Mouse (Mus musculus): ENCODE measurements at regions not wholly inside any gene's neighbourhood (a gene's known extent, or its start where the extent isn't known, plus 50 kb on each side); places are given as distances from the start of the nearest gene placed in this dataset.
"Not testable (repeated sequence)": the region's sequence is repeated elsewhere in the genome, so short reads cannot be mapped to it uniquely, and the experiment has no call there.

- no peak for DNase-seq (ENCODE audit: low read depth, low spot score)
Measured at GRCm38 (mm10) chr1:83970641-83971285, 393.2 kb downstream of the Pid1 start.

DNA sequence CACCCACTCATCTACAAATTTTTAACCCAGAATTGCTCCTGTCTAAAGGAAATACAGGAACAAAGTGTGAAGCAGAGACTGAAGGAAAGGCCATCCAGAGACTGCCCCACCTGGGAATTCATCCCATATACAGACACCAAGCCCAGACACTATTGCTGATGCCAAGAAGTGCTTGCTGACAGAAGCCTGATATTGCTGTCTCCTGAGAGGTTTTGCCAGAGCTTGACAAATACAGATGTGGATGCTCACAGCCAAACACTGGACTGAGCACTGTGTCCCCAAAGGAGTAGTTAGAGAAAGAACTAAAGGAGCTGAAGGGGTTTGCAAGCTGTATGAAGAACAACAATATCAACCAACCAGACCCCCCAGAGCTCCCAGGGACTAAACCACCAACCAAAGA is 399.3 kb downstream of the Pid1 start:
- DNase-seq (ENCODE audit: low read depth, low spot score): not testable (repeated sequence)

GRCm38 (mm10) chr1:83961761-83962160 is 402.2 kb downstream of the Pid1 start:
- no peak for DNase-seq (ENCODE audit: low read depth, low spot score)

- no peak for DNase-seq (ENCODE audit: low read depth, low spot score)
Measured at GRCm38 (mm10) chr1:83959756-83960155, 404.2 kb downstream of the Pid1 start.

DNA sequence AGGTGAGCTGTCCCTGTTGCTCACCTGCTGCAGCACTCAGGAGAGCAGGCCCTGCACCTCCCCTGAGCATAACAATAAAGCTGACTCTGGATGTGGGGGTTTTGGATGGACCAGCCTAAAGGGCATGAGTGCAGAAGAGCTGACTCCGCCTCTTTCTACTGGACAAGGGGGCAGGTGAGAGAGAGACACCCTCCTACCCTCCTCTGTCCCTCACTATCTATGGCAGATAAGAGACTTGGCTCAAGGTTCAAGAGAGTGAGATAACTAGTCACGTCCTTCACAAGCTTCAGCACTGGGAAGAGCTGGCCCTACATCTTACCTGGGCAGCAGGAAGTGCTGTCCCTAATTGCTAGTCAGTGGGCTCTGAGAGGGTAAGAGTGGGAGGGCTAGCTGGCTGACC is 441.1 kb downstream of the Pid1 start:
- no peak for DNase-seq (ENCODE audit: low read depth, low spot score)

- no peak for DNase-seq (ENCODE audit: low read depth, low spot score)
Measured at GRCm38 (mm10) chr1:83915454-83915853, 448.5 kb downstream of the Pid1 start.

DNA sequence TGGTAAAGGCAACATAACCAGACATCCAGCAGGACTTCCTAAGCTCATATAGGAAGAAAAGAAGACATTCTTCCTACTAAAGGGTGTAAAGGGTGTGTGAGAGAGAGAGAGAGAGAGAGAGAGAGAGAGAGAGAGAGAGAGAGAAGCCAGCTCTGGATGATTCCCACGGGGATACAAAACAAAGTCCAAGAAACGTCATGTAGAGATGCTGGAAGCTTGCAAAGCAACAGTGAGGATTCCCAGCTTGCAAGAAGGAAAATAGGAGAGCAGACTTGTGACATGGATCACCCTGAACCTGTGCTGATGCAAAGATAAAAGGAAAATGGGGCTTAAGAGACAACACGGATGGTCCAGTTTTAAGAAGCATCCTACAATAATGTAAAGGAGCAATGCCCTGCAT is 456.6 kb downstream of the Pid1 start:
- DNase-seq (ENCODE audit: low read depth, low spot score): no peak

- DNase-seq (ENCODE audit: low read depth, low spot score): no peak
Measured at GRCm38 (mm10) chr1:83906906-83907305, 457.1 kb downstream of the Pid1 start.

DNA sequence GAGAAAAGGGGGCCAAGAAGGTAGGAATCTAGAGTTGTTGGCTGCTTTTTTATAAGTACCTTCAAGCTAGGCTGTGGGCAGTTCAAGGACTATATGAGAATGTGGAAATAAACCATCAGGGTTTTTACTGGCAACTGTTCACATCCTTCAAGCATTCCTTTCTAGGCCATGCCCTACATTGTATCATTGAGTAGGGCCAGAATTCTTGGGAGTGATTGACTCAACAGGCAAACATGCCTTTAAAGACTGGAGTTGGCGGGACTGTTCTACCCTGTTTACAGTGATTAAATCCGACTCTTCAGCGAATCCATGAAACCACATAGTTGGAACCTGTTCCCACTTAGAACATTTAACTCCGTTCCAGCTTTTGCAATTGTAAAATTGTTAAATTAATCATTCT is 463.8 kb downstream of the Pid1 start:
- DNase-seq (ENCODE audit: low read depth, low spot score): no peak

- DNase-seq (ENCODE audit: low read depth, low spot score): no peak
Measured at GRCm38 (mm10) chr1:83896650-83897049, 467.3 kb downstream of the Pid1 start.

- no peak for DNase-seq (ENCODE audit: low read depth, low spot score)
Measured at GRCm38 (mm10) chr1:83879109-83879399, 471.1 kb upstream of the Sphkap start.

- no peak for DNase-seq (ENCODE audit: low read depth, low spot score)
Measured at GRCm38 (mm10) chr1:83878330-83879108, 470.5 kb upstream of the Sphkap start.

GRCm38 (mm10) chr1:83870853-83871567 is 463.0 kb upstream of the Sphkap start:
- no peak for DNase-seq (ENCODE audit: low read depth, low spot score)

DNA sequence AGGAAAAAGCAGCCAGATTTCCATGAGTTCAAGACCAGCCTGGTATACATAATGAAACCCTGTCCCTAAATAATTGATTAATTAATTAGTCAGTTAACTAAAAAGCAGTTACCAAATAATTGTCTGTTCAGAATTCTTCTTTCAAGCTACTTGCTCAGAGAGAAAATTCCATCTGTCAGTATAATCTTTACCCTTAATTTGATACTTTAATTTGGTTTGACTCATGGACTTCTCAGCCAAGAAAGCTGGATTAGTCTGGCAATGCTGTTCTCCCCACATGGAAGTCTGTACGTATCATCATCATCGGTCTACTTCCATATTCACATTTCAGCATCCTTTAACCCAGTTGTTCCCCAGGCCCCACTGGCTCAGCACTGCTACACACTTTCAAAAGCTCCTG is 461.0 kb upstream of the Sphkap start:
- DNase-seq (ENCODE audit: low read depth, low spot score): no peak

GRCm38 (mm10) chr1:83862541-83862940 is 454.5 kb upstream of the Sphkap start:
- no peak for DNase-seq (ENCODE audit: low read depth, low spot score)

- DNase-seq (ENCODE audit: low read depth, low spot score): no peak
Measured at GRCm38 (mm10) chr1:83862128-83862527, 454.1 kb upstream of the Sphkap start.

DNA sequence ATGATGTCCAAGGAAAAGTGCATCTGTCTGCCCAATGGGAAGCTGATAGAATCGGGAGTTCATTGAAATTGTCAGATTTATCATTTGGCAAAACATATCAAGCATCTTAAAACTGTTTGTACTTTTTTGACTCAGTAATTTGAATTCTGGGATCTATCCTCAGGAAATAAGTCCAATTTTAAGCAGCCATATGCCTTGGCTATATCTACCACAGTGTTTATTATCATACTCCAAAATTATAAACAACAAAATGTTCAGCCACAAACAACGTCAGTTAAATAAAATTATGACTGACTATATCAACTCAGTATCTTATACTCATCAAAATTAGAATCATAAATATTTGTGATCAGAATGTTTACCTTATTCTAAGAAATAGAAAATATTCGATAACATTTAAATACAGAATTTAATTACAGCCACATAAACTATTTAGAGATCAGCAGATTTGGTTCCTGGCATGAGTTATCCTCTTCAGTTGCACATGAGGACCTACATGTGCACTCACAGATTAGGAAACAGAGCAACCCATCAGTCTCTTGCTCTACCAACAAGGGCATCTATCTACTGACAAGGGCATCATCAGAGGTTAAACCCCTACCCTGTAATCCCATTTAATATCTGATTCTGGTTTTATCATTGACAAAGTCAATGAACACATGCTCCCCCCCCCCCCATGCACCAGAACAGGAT is 451.9 kb upstream of the Sphkap start:
- DNase-seq (ENCODE audit: low read depth, low spot score): no peak

GRCm38 (mm10) chr1:83853996-83854395 is 446.0 kb upstream of the Sphkap start:
- no peak for DNase-seq (ENCODE audit: low read depth, low spot score)

DNA sequence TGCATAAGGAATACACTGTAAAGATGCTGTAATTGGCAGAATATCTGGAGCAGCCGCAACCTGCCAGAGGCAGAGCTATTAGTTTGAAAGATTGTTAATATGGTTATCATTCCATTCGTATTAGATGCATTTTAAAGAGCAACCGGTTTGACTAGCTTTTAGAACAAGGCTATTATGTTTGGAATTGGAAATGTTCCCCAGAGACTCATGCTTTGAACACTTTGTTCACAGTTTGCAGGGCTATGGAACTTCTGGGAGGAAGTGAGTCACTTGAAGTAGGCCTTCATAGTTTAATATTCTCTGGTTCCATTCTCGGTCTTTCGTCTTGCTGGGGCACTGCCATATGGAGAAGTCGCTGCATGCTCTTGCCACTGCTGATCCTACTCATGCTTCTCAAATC is 443.1 kb upstream of the Sphkap start:
- DNase-seq (ENCODE audit: low read depth, low spot score): no peak

DNA sequence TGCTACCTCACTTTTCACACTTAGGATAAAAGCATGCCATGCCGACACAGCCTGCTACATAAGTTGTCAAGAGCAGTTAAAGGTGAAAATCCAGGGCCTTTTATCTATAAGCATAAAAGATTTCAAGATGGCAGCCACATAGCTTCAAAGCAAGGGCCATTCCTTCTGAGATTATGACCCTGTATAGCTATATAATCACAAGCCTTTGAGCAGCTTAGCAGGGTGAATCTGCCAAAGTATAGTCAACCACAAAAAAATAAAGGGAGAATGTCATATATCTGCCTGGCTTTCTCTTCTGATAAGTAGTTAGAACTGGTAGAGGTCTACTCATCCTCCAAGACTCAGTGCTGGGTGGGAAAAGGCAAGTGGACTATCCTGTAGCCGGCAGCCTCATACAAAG is 440.4 kb upstream of the Sphkap start:
- DNase-seq (ENCODE audit: low read depth, low spot score): no peak

DNA sequence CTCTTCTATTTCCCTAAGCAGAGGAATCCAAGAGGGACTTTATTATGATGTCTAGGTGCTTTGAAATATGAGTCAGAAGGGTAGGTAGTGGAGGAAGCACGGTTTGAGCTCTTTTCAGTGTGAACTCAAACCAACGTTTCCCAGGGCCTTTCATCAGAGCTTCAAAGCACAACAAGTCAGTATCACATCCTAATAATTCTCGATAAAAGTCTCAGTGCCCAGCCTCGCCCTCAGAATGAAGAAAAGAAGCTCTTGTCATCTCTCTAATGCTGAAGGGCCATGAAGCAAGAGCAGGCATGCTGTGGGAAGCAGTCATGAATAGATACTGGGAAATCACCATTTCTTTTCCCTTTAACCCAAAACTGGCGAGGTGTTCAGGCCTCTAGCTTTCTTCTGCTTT is 440.0 kb upstream of the Sphkap start:
- no peak for DNase-seq (ENCODE audit: low read depth, low spot score)

DNA sequence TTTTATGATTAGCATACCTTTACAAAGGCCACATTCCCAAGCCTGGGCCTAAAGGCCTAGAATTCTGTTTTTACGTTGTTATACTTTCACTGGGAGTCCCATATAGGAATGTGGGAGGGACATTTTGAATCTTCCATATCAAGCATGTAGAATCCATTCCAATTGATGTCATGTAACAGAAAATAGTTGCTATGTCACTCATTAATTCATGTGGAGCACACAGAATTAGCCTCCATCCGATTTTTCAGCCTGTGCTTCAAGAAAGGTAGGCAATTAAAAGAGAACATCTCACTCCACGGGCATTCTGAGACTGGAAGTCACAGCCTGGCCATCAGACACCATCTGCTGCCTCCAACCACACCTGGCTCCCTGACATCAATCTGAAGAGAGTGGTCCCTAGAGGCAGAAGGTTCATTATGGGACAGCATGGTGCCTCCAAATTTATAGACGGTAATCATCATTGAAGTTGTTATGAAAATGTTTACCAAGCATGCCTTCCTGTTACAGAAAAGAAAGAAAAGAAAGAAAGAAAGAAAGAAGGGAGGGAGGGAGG is 436.9 kb upstream of the Sphkap start:
- DNase-seq (ENCODE audit: low read depth, low spot score): no peak
